Mouse (Mus musculus): Measurements from ENCODE around the gene Stip1.

The Stip1 gene

GRCm38 (mm10) chr19:7044706-7045105, 4.9 kb upstream of the Stip1 start:
- ChIA-PET CTCF (interaction anchor here (0.6 to 1.4 kb wide), 7 partner anchors 9 to 1626 kb away, joined by 3 to 6 read pairs (median 3); no protein-coding TSS in a partner anchor), POLR2A (interaction anchor here in 2 of 4 experiments (0.6 to 3.7 kb wide), 16 partner anchors 10 to 784 kb away, joined by 3 to 15 read pairs (median 3); partner anchors contain the start of genes Otub1 (in 2 of the 2), Cox8a (in 1 of the 2) and Fkbp2 (in 1 of the 2))

- ChIA-PET CTCF (interaction anchor here in 3 of 4 experiments (0.6 to 1.4 kb wide), 6 partner anchors 9 to 1626 kb away, joined by 3 to 10 read pairs (median 4); no protein-coding TSS in a partner anchor), POLR2A (interaction anchor here in 2 of 4 experiments (0.6 to 3.7 kb wide), 17 partner anchors 9 to 783 kb away, joined by 3 to 15 read pairs (median 3); partner anchors contain the start of genes Cox8a (in 1 of the 2), Fkbp2 (in 1 of the 2) and Otub1 (in 1 of the 2))
These were observed 4.5 kb upstream of the Stip1 start for GRCm38 (mm10) chr19:7044279-7044678.

- ChIA-PET POLR2A (interaction anchor here (0.6 to 4.5 kb wide), 36 partner anchors 9 to 1682 kb away, joined by 3 to 97 read pairs (median 6); partner anchors contain the start of genes Macrod1 (in 3 of the 4), Nudt22 (in 2 of the 4), Otub1 (in 2 of the 4) and Trpt1 (in 2 of the 4)), CTCF (interaction anchor here in 2 of 4 experiments (0.7 to 2.0 kb wide), 5 partner anchors 10 to 224 kb away, joined by 3 to 14 read pairs (median 5); partner anchors contain the start of gene Plcb3 (in 1 of the 2))
These were observed 1.4 kb upstream of the Stip1 start for GRCm38 (mm10) chr19:7041171-7041570.

- ChIA-PET POLR2A (interaction anchor here (0.6 to 4.5 kb wide), 115 partner anchors 7 to 1683 kb away, joined by 3 to 97 read pairs (median 5); partner anchors contain the start of genes Bad (in 3 of the 4), Macrod1 (in 3 of the 4), Otub1 (in 3 of the 4) and Cox8a (in 2 of the 4)), CTCF (interaction anchor here in 2 of 4 experiments (0.7 to 3.0 kb wide), 17 partner anchors 10 to 1672 kb away, joined by 3 to 17 read pairs (median 4); partner anchors contain the start of gene Plcb3 (in 1 of the 2))
These were observed 917 bp upstream of the Stip1 start for GRCm38 (mm10) chr19:7040637-7041130.

GRCm38 (mm10) chr19:7039088-7039720, 563 bp downstream of the Stip1 start:
- POLR2A ChIA-PET = interaction anchor here (0.5 to 4.5 kb wide), 58 partner anchors 8 to 798 kb away, joined by 3 to 97 read pairs (median 5); partner anchors contain the start of genes Macrod1 (in 4 of the 4), Bad (in 2 of the 4), Dnajc4 (in 2 of the 4) and Otub1 (in 2 of the 4)
- CTCF ChIA-PET = interaction anchor here (0.8 to 3.0 kb wide), 12 partner anchors 14 to 196 kb away, joined by 3 to 17 read pairs (median 6); no protein-coding TSS in a partner anchor

GRCm38 (mm10) chr19:7034006-7034405, 5.8 kb downstream of the Stip1 start:
- ChIA-PET POLR2A (interaction anchor here in 3 of 4 experiments (0.6 to 3.6 kb wide), 21 partner anchors 10 to 184 kb away, joined by 3 to 16 read pairs (median 3); partner anchors contain the start of genes Fkbp2 (in 2 of the 3), Cox8a (in 1 of the 3) and Macrod1 (in 1 of the 3)), CTCF (interaction anchor here (0.5 to 1.9 kb wide), 22 partner anchors 9 to 755 kb away, joined by 3 to 11 read pairs (median 3); partner anchors contain the start of genes Esrra (in 1 of the 4), Gpr137 (in 1 of the 4), Macrod1 (in 1 of the 4) and Nudt22 (in 1 of the 4))

GRCm38 (mm10) chr19:7029531-7029930, 10.2 kb downstream of the Stip1 start:
- POLR2A ChIA-PET = interaction anchor here in 2 of 4 experiments (1.0 to 1.4 kb wide), 5 partner anchors 10 to 107 kb away, joined by 3 to 8 read pairs (median 4); partner anchors contain the start of genes Stip1 (in 2 of the 2) and Vegfb (in 1 of the 2)

GRCm38 (mm10) chr19:7020224-7020641, 19.5 kb downstream of the Stip1 start:
- POLR2A ChIA-PET = interaction anchor here (0.7 to 5.0 kb wide), 30 partner anchors 8 to 657 kb away, joined by 3 to 40 read pairs (median 3); partner anchors contain the start of genes Stip1 (in 3 of the 4), Nudt22 (in 2 of the 4), Trpt1 (in 2 of the 4) and Cox8a (in 1 of the 4)
- CTCF ChIA-PET = interaction anchor here (0.5 to 1.8 kb wide), 40 partner anchors 10 to 598 kb away, joined by 3 to 27 read pairs (median 4); partner anchors contain the start of genes Stip1 (in 2 of the 4), Bad (in 1 of the 4), Catsperz (in 1 of the 4) and Fkbp2 (in 1 of the 4)

More at GRCm38 (mm10) chr19:7029531-7029930, 10.2 kb downstream of the Stip1 start:
- CTCF ChIA-PET = interaction anchor here in 1 of 4 experiments (1.2 kb wide), 1 partner anchor 9 kb away, joined by 3 read pairs; no protein-coding TSS in a partner anchor

- ChIA-PET POLR2A (interaction anchor here in 1 of 4 experiments (1.2 to 1.4 kb wide), 3 partner anchors 15 to 199 kb away, joined by 3 read pairs; partner anchors contain the start of gene Cox8a), CTCF (no interaction called here)
These were observed 20.6 kb downstream of the Stip1 start, which contains the start of gene Fermt3 for GRCm38 (mm10) chr19:7019191-7019590. Fermt3 (minus strand) TSS chr19:7019469.

GRCm38 (mm10) chr19:7018546-7018945, 21.2 kb downstream of the Stip1 start:
- POLR2A ChIA-PET = interaction anchor here in 2 of 4 experiments (0.7 to 2.2 kb wide), 10 partner anchors 15 to 199 kb away, joined by 3 to 7 read pairs (median 3); partner anchors contain the start of genes Bad (in 1 of the 2), Cox8a (in 1 of the 2), Fkbp2 (in 1 of the 2) and Nudt22 (in 1 of the 2)
- CTCF ChIA-PET = interaction anchor here in 1 of 4 experiments (0.9 kb wide), 1 partner anchor 77 kb away, joined by 3 read pairs; the partner anchor contains the start of gene Bad

- ChIA-PET POLR2A (interaction anchor here in 3 of 4 experiments (0.7 to 2.2 kb wide), 12 partner anchors 14 to 200 kb away, joined by 3 to 7 read pairs (median 3); partner anchors contain the start of genes Bad (in 1 of the 3), Cox8a (in 1 of the 3), Fkbp2 (in 1 of the 3) and Nudt22 (in 1 of the 3)), CTCF (interaction anchor here in 2 of 4 experiments (0.5 to 1.0 kb wide), 4 partner anchors 22 to 352 kb away, joined by 3 read pairs; partner anchors contain the start of genes Bad (in 1 of the 2) and Stip1 (in 1 of the 2))
These were observed 22.0 kb downstream of the Stip1 start for GRCm38 (mm10) chr19:7017541-7018457.

GRCm38 (mm10) chr19:7014481-7015135, 25.2 kb downstream of the Stip1 start:
- ChIA-PET POLR2A (interaction anchor here in 3 of 4 experiments (0.8 to 3.6 kb wide), 18 partner anchors 9 to 250 kb away, joined by 3 to 16 read pairs (median 4); partner anchors contain the start of genes Nudt22 (in 3 of the 3), Trpt1 (in 3 of the 3), Fkbp2 (in 2 of the 3) and Stip1 (in 2 of the 3)), CTCF (interaction anchor here in 1 of 4 experiments (0.5 to 1.9 kb wide), 4 partner anchors 8 to 1082 kb away, joined by 3 to 6 read pairs (median 5); no protein-coding TSS in a partner anchor)

- CTCF ChIA-PET = interaction anchor here in 2 of 4 experiments (0.6 to 1.9 kb wide), 5 partner anchors 8 to 78 kb away, joined by 4 to 8 read pairs (median 6); no protein-coding TSS in a partner anchor
- POLR2A ChIA-PET = interaction anchor here in 3 of 4 experiments (0.6 to 3.6 kb wide), 26 partner anchors 8 to 745 kb away, joined by 3 to 16 read pairs (median 4); partner anchors contain the start of genes Nudt22 (in 3 of the 3), Trpt1 (in 3 of the 3), Fkbp2 (in 2 of the 3) and Stip1 (in 2 of the 3)
These were observed 25.8 kb downstream of the Stip1 start for GRCm38 (mm10) chr19:7013984-7014383.

- POLR2A ChIA-PET = interaction anchor here in 3 of 4 experiments (0.6 to 3.6 kb wide), 14 partner anchors 9 to 223 kb away, joined by 3 to 16 read pairs (median 5); partner anchors contain the start of genes Nudt22 (in 2 of the 3), Trpt1 (in 2 of the 3), Bad (in 1 of the 3) and Fkbp2 (in 1 of the 3)
- CTCF ChIA-PET = interaction anchor here in 1 of 4 experiments (1.9 to 3.4 kb wide), 2 partner anchors 10 to 33 kb away, joined by 6 to 10 read pairs; no protein-coding TSS in a partner anchor
These were observed 27.3 kb downstream of the Stip1 start for GRCm38 (mm10) chr19:7012426-7012825.
